Mouse (Mus musculus) T-helper 1 cell (primary cell): ENCODE measurements at regions not wholly inside any gene's neighbourhood (a gene's known extent, or its start where the extent isn't known, plus 50 kb on each side); places are given as distances from the start of the nearest gene placed in this dataset.

Experiments used
- in situ Hi-C: fragments of 300-600 bp; cut with MboI, MseI; formaldehyde crosslinking; loops from one replicate; pipeline ENCODE4 v1.15.1; 2025; ENCODE audit warnings: high pct_unique_total_duplicates

DNA sequence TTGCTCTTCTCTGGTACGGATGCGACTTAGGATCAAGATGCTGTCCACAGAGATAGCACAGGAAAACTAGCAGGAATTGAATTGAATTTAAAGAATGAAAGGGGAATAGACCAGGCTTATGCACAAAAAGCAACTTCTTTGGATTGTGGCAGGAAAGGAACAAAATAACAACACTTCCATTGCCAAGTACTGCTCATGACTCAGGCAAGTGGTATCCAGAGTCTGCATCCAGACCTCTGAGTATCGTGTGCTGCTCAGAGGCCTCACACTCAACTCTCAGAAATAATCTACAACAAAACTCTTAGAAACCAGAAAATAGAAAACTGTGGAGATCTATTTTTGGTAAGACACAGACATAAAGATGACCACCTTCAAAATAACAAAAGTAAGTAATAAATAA, 176.1 kb upstream of the Egflam start:
- in situ Hi-C loops, result no loop called here

DNA sequence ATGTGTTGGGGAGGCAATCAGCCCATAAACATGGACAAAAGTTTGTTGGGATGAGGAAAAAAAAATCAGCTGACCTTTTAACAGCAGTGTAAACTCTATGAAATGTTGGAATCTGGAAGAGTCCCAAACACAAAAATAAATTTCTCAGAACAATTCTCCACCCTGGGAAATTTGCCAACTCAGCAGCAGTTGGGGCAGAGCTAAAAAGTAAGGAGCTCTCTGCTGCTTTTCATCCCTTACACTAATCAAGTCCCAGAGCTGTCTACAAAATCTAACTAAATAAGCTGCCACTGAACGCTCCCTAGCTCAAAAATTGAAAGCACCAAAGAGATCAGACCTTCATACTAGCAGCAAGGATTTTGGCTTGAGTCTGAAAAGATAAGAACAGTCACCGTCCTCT, 176.6 kb upstream of the Egflam start:
- in situ Hi-C loops, result no loop called here

DNA sequence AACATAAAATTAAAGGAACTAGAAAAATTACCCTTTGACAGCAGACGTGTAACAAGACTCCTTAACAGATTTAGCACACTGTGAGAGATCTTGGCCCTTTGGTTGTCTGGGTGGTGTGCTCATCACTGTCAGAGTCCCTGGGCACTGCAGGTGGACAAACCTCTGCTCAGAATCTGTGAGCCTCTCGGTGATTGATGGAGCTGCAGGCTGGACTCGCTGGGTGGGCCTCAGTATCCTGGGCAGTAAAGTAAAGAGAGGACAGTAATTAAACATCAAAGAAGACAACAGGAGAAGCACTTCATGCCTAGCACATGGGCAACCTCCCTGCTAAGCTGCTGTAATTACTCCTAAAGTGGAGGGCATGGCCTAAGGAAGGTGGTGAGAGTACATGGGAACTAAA, 180.2 kb upstream of the Egflam start:
- in situ Hi-C loops, result no loop called here

- in situ Hi-C loops, result no loop called here
These were observed 189.0 kb upstream of the Egflam start for GRCm38 (mm10) chr15:7587210-7587609.

- in situ Hi-C loops, result no loop called here
These were observed 193.3 kb upstream of the Egflam start for GRCm38 (mm10) chr15:7591486-7591885.

GRCm38 (mm10) chr15:7597335-7597734, 199.1 kb upstream of the Egflam start:
- in situ Hi-C loops, result no loop called here

- in situ Hi-C loops, result no loop called here
These were observed 199.6 kb upstream of the Egflam start for GRCm38 (mm10) chr15:7597805-7598204.

DNA sequence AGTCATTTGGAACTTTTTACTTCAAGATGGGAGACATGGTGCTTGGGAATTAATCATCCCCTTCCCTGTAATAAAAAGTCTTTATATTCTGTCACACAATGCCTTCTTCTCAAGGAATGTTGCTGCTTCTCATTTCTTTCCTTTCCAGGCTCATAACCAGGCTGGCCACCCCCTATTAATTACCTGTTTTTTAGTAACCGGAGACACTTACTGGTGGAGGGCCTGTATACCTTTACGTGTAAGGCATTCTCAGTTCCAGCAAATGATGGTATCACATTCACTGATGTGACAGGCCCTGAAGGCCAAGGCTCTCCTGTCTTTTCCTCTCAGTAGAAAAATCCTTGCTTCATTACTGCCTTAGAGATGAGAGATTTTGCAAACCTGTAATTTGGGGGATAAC, 203.3 kb upstream of the Egflam start:
- in situ Hi-C loops, result no loop called here

- in situ Hi-C loops, result no loop called here
These were observed 205.8 kb upstream of the Gdnf start for GRCm38 (mm10) chr15:7604847-7605246.

GRCm38 (mm10) chr15:7617954-7618353, 192.7 kb upstream of the Gdnf start:
- in situ Hi-C loops, result no loop called here

DNA sequence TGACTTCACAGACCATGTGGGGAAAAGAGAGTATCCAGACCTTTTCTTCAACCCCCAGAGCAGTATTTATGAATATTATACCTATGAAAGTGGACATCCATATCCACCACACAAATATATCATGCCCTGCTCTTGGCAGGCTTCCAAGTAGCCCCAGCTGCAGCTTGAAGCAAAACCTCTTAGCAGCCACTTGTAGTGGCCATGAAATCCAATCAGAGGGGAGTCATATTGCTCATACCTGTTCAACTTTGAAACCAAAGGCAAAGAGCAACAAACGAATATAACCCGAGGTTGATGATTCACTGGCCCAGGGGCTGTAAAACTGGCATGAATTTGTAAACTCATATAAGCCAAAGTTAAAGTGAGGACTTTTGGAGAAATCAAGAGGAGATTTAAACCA, 187.6 kb upstream of the Gdnf start:
- in situ Hi-C loops, result no loop called here

DNA sequence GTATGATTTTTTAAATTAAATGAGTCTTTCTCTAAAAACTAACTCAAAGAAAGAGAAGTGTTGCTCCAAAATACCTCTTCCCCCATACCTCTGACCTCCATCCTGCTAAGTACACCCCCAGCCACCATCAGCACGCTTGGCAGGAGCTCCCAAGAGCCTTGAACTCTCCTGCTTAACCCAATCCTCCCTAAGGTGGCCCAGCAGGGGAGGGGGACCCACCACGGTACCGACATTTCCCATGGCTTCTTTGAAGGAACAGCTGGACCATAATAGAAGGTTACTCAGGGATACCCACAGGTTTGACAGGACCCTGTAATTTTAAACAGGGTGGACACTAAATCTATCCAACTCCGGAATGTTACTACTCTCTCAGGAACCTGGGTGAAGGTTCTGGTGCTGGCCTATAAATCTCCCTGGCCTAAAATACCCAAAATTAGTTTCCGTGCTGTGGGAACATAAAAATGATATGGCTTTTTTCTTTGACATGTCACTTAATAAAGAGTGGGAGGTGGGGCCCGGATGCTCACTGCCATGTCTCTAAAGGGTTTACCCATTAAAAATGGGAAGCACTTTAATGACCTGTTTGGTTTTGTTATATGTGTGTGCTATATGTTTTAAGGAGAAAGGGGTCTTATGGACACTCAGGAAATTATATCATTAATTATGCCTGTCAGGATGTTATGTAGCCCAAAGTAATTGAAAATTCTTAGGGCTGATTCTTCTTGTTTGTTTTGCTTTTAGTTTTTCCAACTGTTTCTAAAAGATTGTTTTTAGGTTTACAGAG, 185.8 kb upstream of the Gdnf start:
- in situ Hi-C loops, result no loop called here

DNA sequence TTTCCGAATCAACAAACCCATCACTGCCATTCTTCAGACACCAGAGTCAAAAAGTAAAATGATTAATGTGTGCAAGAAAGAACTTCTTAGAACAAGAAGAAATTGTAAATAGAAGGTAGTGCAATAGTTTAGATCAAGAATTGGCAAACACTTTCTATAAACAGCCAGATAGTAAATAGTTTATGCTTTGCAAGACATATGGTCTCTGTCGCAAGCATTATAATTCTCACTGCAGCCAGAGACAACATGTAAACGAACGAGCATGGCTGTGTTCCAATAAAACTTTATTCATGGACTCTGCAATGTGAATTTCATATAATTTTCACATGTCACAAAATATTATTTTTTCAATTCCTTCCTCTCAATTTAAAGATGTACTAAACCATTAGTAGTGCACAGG, 180.8 kb upstream of the Gdnf start:
- in situ Hi-C loops, result no loop called here

GRCm38 (mm10) chr15:7635234-7635633, 175.4 kb upstream of the Gdnf start:
- in situ Hi-C loops, result no loop called here

DNA sequence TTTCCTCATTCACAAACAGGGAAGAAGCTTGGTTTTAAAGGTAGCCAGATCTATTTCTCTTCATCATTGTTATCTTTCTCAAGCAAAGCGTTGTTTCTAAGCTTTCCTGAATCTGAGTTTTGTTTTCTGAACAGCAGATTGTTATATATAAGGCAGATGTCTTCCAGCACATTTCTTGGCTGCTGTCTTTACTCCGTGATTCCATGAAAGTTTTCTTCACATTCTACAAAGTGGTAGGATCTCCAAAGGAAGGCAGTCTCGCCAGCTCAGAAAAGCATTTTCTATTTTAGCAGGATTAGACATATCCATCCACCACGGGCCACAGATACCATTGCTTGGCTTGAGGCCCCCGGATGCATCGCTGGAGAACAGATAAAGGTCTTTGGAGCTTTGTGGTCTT, 171.2 kb upstream of the Gdnf start:
- in situ Hi-C loops, result no loop called here

- in situ Hi-C loops, result no loop called here
These were observed 168.6 kb upstream of the Gdnf start for GRCm38 (mm10) chr15:7642075-7642474.

DNA sequence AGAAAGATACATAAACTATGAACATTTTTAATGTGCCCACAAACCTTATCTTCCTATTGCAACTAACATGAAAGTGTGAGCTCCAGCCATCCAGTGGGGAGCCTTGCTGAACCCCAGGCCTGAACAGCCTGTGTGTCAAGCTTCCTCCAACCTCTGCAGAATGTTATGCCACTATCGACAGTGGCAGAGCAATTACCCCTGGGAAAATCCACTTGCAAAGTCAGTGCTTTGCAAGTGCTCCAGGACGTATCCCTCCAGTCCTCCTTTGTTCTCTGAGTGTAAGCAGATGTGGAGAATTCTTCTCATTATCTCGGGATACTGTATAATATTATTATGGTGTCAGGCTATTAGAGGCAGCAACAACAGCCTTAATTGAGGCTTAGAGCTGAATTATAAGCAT, 159.9 kb upstream of the Gdnf start:
- in situ Hi-C loops, result no loop called here

DNA sequence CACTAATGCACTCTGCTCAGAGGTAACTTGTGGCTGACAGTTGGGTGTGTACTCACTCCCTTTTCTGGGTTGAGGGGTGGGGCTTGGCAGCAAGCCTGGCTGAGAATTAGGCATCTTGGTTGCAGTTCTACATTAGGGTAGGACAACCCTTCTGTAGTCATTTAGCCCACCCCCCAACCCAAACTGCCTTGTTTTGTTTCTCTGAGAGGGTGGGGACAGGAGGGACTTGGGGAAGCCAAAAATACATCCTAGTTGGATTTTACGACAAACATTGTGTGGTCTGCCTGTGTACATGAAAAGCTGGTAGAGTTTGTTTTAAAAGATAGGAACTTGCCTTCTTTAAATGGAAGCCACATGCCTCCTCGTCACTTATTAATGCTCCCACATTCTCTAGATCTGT, 146.8 kb upstream of the Gdnf start:
- in situ Hi-C loops, result no loop called here

GRCm38 (mm10) chr15:7669631-7670030, 141.0 kb upstream of the Gdnf start:
- in situ Hi-C loops, result no loop called here

- in situ Hi-C loops, result no loop called here
These were observed 133.7 kb upstream of the Gdnf start for GRCm38 (mm10) chr15:7676970-7677369.

DNA sequence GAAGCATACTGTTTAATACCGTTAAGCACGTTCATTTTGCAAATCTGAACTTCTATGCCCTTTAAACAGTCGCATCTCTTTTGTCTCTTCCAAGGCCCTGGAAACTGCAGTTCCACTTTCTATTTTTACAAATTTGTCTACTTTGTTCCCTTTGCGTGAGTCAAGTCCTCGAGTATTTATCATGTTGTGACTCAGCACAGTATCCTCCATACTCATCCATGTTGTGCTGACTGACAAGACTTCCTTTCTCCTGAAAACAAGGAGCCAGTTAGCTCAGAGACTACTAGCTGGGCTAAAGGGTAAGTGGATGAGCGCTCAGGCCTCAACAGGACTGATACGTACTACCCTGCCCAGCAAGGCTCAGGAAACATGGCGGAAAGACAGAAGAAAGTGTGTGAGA, 131.9 kb upstream of the Gdnf start:
- in situ Hi-C loops, result no loop called here

DNA sequence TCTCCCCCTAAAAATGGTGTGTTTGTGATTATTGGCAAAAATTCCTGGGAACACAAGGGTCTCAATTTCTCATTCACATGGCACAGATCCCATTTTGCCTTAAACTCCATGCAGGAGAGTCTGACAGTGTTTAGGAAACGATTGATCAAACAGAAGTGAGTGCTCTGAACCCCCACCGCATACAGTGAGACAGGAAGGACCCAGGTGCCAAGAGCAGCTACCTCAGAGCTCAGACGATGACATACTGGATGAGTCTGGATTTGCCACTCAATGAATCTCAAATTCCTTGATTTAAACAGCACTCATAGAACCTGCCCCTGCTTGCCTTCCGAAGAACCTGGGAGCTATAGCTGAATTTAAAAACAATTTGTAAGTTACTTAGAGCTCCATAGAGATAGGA, 129.6 kb upstream of the Gdnf start:
- in situ Hi-C loops, result no loop called here

- in situ Hi-C loops, result no loop called here
These were observed 127.2 kb upstream of the Gdnf start for GRCm38 (mm10) chr15:7683235-7683974.
